Mouse (Mus musculus) cerebellum, adult 8-10 months (tissue): ENCODE data around the gene Bmp3.

Experiments used
- DNase-seq: peaks from one replicate; pipeline ENCODE4 v3.0.0; 2022

Gene Bmp3

DNA sequence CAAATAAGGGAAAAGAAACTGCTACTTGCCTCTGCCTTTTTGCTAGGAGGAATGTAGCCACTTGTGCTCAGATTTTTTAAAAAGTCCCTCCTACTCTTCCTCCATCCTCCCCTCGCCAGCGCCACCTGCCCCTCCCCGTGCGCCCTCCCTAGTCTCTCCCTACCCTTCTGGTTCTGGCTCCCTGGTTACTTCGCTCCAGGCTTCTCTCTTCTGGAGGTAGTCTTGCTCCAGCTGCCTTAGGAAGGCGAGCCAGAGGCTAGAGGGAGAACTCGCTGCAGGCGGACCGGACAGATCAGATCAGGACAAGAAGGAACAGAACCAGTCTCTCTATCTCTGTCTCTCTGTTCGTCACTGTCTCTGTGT is at the start of gene Bmp3:
Gene Bmp3, plus strand, starts transcription at position 152 of the 363 bp plus-strand sequence.
- DNase-seq: no peak

DNA sequence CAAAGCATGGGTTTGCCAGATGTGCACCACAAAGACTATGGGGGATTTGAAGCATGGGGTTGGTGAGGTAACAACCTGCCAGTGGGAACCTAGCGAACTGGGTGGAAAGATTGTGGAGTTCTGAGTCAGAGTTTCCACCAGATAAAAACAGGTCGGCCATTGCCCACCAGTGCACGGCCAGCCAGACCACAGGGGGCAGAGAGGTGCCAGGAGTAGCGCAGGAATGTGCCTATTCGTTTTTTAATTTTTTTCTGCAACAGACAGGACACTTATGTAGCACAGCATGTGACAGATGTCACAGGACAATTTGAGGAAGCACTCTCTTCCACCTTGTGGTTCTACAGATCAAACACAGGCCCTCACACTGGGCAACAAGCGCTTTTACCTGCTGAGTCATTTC is 49.5 kb upstream of the Bmp3 start:
- DNase-seq: no peak

DNA sequence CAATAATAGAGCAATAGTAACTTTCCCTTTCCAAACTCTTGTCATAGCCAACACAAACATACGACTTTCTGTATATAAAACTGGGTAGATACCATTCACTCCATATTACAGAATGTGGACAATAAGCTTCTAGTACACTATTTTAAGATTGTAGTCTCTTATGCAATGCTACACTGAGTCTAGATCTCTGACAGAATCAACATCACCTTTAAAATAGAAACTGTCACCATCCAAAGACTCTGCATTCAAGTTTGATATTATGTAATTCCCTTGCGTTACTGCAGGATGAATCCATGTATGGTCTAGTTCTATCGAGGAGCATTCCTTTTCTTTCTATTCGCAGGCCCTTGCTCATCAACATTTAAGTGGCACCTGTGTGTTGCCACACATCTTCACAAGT is 47.7 kb upstream of the Bmp3 start:
- DNase-seq: no peak

DNA sequence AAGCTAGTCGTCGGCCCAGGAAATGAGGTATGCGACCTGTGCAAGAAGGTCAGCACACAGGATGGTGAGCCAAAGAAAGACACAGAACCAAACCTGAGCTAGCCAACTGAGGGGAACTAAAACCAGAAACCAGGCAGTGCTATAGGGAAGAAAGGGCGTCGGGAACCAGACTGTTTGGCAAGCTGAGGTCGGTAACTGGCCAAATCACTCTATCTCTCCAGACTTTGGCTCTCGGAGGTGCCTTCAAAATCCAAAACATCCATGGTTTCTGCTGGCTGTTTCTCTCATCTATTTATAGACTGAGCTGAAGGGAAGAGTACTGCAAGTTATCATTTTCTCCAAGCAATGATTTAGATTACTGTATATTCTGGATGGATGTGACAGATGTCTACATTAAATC is 47.2 kb upstream of the Bmp3 start:
- DNase-seq: no peak

DNA sequence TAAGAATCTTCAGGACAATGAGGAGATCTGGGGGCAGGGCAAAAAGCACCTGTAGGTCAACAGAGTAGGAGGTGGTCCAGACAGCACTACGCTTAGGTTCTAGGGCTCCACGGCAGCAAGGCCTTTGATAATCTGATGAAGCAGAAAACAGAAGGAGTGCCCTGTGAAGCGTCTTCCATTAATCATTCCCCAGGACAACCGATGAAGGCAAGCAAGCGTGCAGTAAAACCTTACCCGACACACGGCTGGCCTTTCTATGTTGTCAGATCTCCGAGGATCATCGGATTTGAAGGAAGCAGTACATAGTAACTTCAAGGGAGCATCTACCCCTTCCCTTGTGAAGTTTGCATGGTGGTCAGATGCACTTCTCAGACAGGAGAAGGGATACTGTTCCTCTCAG is 46.3 kb upstream of the Bmp3 start:
- DNase-seq: no peak

DNA sequence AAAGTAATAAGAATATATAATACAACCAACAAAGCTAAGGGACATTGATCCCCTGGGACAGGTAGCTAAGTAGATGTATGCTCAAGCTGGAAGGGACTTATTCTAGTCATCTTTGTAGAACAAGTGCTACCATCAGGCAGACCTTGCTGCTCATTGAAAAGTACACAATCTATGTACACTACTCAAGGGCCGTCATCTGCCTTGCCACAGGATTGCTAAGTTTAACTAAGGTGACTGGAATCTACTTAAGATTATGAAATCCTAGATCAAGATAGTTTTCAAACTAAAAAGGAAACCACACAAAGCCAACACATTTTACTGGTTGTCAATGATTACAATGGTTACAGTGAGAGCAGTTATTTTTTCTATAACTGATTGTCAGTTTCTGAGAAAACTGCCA is 41.8 kb upstream of the Bmp3 start:
- no peak for DNase-seq

- no peak for DNase-seq
Measured at GRCm38 (mm10) chr5:98815269-98815668, 38.9 kb upstream of the Bmp3 start.

GRCm38 (mm10) chr5:98833760-98834159 is 20.5 kb upstream of the Bmp3 start:
- no peak for DNase-seq

- no peak for DNase-seq
Measured at GRCm38 (mm10) chr5:98834300-98834699, 19.9 kb upstream of the Bmp3 start.

GRCm38 (mm10) chr5:98842600-98843310 is 11.5 kb upstream of the Bmp3 start:
- DNase-seq: no peak

DNA sequence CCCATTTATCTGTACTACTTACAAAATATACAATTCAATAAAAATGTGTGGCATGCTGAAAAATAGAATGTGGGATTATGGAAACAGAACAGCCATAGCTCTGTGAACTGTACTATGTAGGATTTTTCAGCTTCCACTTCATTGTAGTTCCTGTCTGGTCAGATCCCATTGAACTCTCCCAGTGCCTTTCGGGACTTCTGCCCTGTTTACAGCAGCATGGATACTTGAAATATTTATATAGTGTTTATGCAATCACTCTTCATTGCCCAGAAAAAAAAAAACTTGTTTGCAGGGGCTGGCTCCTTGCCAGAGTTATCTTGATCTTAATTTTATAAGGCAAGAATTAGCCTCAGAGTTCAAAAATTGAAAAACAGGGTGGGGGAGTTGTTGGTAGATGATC is 9.6 kb upstream of the Bmp3 start:
- DNase-seq: no peak

DNA sequence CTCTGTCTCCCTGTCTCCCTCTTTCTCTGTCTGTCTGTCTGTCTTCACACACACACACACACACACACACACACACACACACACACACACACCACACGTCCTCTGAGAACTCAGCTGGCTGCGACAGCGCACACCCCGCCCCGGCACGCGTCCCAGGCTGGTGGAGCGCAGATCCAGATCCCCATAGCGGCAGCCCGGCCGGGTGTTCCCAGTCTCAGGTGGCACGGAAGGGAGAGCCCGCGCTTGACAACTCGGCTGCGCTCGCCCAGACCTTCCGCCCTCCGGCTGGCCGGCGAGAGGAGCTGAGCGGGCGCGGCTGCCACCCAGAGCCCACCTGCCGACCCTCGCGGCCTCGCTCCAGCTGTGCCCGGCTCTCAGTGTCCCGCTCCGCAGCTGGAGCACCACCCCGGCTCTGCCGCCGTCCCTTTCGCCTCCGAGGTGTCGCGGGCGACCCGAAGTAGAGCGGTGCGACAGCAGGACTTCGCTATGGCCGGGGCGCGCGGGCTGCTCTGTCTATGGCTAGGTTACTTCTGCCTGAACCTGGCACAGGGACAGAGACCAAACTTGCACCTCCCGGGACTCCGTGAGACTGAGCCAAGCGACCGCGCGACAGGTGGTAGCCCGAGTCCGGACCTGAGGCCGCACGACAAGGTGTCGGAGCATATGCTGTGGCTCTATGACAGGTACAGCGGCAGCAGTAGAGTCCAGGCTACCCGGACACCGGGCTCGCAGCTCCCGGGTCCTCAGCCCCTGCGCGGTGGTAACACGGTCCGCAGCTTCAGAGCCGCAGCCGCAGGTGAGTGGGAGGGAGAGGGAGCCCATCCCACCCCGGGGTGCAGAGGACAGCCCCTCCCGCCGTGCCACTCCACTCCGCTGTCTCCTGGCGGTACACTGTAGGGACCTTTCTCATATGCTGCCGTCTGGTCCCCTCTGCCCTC is 681 bp downstream of the Bmp3 start:
- no peak for DNase-seq

DNA sequence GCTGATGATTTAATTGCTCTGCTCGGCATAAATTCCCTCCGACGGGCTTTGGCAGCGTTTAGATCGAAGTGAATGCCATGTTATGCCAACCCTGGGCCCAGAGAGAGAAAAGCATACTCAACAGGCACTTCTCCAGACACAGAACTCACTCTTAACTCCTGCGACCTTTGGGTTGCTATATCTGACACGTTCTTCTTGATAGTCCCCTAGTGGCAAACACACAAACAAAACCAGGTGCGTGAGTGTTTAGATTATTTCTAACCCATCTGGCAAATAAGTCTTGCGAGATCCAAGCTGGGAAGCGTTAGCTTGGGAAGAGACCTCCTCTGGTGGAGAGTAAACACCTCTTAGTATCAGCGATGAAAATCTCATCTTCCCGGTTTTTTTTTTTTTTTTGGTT is 1.5 kb downstream of the Bmp3 start:
- no peak for DNase-seq

DNA sequence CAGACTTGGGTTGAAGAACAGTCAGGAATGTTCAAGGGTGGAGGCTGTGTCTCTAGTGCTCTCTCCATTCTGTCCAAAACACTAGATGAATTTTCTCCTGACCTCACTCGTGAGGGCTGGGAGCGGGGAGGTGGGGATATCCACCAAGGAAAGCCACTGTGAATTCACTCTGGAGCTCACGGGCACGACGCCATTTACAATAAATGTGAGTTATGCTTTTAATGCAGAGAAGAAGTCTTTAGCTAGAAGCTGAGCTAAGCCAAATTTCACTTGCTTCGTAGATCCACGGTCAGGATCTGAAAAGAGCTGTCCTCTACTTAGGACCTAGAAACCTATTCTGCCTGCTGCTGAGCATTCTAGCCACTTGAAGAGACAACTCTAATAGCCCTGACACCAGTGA is 2.1 kb downstream of the Bmp3 start:
- no peak for DNase-seq

DNA sequence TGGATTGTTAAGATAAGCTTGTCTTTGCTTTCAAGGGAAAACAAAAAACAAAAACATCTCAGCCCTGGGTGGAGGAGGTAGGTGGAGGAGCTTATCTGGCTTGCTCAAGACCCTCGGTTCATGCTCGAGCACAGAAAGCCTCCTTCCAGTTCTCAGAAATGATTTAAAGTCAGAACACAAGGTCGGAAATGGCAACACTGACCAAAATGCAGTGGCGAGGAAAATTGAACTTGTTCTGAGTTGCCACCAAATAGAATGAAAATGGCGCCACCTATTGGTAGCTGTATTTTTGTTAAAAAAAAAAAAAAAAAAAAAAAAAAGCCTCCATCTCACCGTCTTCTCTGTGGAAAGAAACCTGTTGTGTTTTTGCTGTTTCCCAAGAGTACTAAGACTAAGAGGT is 9.7 kb downstream of the Bmp3 start:
- DNase-seq: peak; percentile 3

DNA sequence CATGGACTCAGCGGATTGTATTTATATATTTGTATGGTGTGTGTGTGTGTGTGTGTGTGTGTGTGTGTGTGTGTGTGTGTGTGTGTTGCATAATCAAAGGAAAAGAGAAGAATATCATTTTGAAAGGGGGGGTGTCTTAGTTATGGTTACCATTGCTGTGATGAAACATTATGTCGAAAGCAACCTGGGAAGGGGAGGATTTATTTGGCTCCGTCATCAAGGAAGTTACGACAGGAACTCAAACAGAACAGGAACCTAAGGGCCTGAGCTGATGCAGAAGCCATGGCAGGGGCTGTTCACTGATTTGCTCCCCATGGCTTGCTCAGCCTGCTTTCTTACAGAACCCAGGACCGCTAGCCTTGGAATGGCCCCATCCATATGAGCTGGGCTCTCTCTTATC is 10.9 kb downstream of the Bmp3 start:
- DNase-seq: no peak

- DNase-seq: no peak
Measured at GRCm38 (mm10) chr5:98876056-98876455, 21.8 kb downstream of the Bmp3 start.

- no peak for DNase-seq
Measured at GRCm38 (mm10) chr5:98878891-98879290, 24.7 kb downstream of the Bmp3 start.

GRCm38 (mm10) chr5:98882096-98882495 is 27.9 kb downstream of the Bmp3 start:
- no peak for DNase-seq

DNA sequence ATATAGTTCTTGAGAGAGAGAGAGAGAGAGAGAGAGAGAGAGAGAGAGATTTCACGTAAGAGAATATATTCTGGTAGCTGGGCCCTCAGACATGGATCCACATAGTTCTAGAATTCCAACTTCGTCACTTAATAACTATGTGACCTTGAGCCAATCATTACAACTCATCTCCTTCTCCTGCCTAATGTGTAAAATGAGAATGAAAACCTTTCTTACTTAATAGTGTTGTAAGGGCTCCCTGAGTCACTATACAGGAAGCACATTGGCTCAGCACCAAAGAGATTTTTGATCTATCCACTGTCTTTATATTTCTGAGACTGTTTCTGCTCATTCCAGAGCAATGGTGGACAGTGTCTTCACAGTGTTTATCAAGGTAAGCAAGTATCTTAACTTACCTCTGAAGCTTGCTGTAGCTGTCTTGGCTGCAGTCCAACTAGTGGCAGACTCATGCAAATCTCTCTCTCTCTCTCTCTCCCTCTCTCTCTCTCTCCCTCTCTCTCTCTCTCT is 36.4 kb downstream of the Bmp3 start:
- no peak for DNase-seq

DNA sequence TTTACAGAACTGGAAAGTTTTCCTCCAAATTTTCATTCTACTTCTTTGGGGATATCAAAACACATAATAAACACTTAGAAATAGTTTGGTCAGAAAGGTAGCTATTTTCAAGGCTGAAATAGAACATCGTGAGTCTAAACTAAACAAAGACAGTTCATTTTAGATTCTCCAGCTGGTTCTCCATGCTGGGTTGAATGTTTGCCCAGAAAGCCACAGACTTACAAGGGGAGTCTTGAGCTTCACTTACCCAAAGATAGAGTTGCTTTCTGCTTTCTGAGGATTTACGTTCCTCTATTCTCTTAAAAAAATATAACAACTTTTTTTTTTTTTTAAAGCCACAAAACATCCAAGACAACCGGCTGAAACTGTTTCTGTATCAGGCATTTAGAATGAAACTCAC is 40.1 kb downstream of the Bmp3 start:
- DNase-seq: no peak

GRCm38 (mm10) chr5:98897946-98898345 is 43.7 kb downstream of the Bmp3 start:
- no peak for DNase-seq

GRCm38 (mm10) chr5:98900926-98901325 is 46.7 kb downstream of the Bmp3 start:
- DNase-seq: peak; percentile 22

- DNase-seq: no peak
Measured at GRCm38 (mm10) chr5:98902339-98902738, 48.1 kb downstream of the Bmp3 start.
